Mouse (Mus musculus) spleen, adult 2 months (tissue): ENCODE results near the gene Rasgef1c.

Source experiments
- CTCF ChIP-seq: fragments of 200-500 bp; IDR thresholded peaks from 2 replicates; pipeline ENCODE4 v1.5.1; 2011; ENCODE audit warnings: mild to moderate bottlenecking, inconsistent platforms; ENCODE audit not compliant: insufficient read depth, insufficient read length, insufficient replicate concordance; ENCODE audit errors: extremely low read depth
- POLR2A ChIP-seq: fragments of 200-500 bp; IDR thresholded peaks from 2 replicates; pipeline ENCODE4 v1.6.1; 2011; ENCODE audit warnings: low read depth, low read length, inconsistent platforms

GRCm38 (mm10) chr11:49876948-49877817, 24.5 kb upstream of the Rasgef1c start:
- no peak for TF ChIP-seq CTCF
- TF ChIP-seq POLR2A = no peak
